Mouse (Mus musculus) hindbrain, embryonic 12.5 days (tissue): Measurements from ENCODE around the gene Apol7c. TPM values are rescaled to one million over a fixed set of nuclear protein-coding genes. Genes with fewer than 3 reads are reported as not detected.
"Not testable (repeated sequence)": the region's sequence is repeated elsewhere in the genome, so short reads cannot be mapped to it uniquely, and the experiment has no call there.

Source experiments
- ATAC-seq: fragments of 200-750 bp; cut with Nextera tagmentation; 2 replicates; pipeline ENCODE4 v1.8.0; 2017; ENCODE audit warnings: moderate TSS enrichment; ENCODE audit not compliant: low FRiP score
- H3K27ac ChIP-seq: fragments of 300-500 bp; sonication (generic); 2 replicates; pipeline ENCODE4 v1.5.1; 2016; ENCODE audit warnings: mild to moderate bottlenecking
- H3K27me3 ChIP-seq: fragments of 300-500 bp; sonication (generic); 2 replicates; pipeline ENCODE4 v1.6.1; 2016; ENCODE audit warnings: mild to moderate bottlenecking
- H3K36me3 ChIP-seq: fragments of 300-500 bp; sonication (generic); 2 replicates; pipeline ENCODE4 v1.6.1; 2016; ENCODE audit warnings: mild to moderate bottlenecking
- H3K4me1 ChIP-seq: fragments of 300-500 bp; sonication (generic); 2 replicates; pipeline ENCODE4 v1.6.1; 2016
- H3K4me2 ChIP-seq: fragments of 300-500 bp; sonication (generic); replicated peaks from 2 replicates; pipeline ENCODE4 v1.6.1; 2016; ENCODE audit warnings: mild to moderate bottlenecking
- H3K4me3 ChIP-seq: fragments of 300-500 bp; sonication (generic); 2 replicates; pipeline ENCODE4 v1.5.1; 2016; ENCODE audit warnings: mild to moderate bottlenecking
- H3K9ac ChIP-seq: fragments of 300-500 bp; sonication (generic); 2 replicates; pipeline ENCODE4 v1.6.1; 2016; ENCODE audit warnings: mild to moderate bottlenecking, moderate library complexity
- H3K9me3 ChIP-seq: fragments of 300-500 bp; sonication (generic); replicated peaks from 2 replicates; pipeline ENCODE4 v1.6.1; 2016; ENCODE audit warnings: mild to moderate bottlenecking
- WGBS: fragments of 180-500 bp; shearing (Covaris S2); methylation state at CpG from one replicate; pipeline ENCODE4 v1.1.7; 2016; 5-methylcytosine and 5-hydroxymethylcytosine counted together
- polyA plus RNA-seq: library from polyadenylated mRNA; unstranded; fragments of >200 nt; fragmentation: Nextera tagmentation; extraction: Ambion mirVana; gene quantifications from 2 replicates; pipeline ENCODE4 v1.2.1, GENCODE M21; 2016

Apol7c gene
- not detected in 2 replicates for polyA plus RNA-seq

- Histone ChIP-seq H3K36me3 (no peaks in the 10 kb centered on the region), H3K9me3 (no peaks in the 10 kb centered on the region), H3K27ac (no peak within 1 kb of the TSS), H3K4me2 (no peak within 1 kb of the TSS), H3K27me3 (no peaks in the 10 kb centered on the region), H3K4me3 (no peak within 1 kb of the TSS), H3K4me1 (no peaks in the 10 kb centered on the region), H3K9ac (no peak within 1 kb of the TSS)
- ATAC-seq = no peak
Observed at GRCm38 (mm10) chr15:77533216-77533615, at the start of gene Apol7c. Apol7c (minus strand) TSS chr15:77533316.

- Histone ChIP-seq H3K9ac (no peak overlapping the region), H3K4me3 (no peak overlapping the region), H3K4me2 (no peak overlapping the region), H3K9me3 (peaks cover 6% of the 10 kb centered on the region; the same call in 1 of the 2 replicates), H3K27me3 (no peaks in the 10 kb centered on the region), H3K36me3 (no peaks in the 10 kb centered on the region), H3K4me1 (no peaks in the 10 kb centered on the region), H3K27ac (no peak overlapping the region)
- 59% methylated on average over 1 of the region's 1 CpGs for WGBS
- ATAC-seq = no peak
Observed at GRCm38 (mm10) chr15:77581681-77582080, 48.6 kb upstream of the Apol7c start.

GRCm38 (mm10) chr15:77579311-77579710 lies 46.2 kb upstream of the Apol7c start:
- no peak for ATAC-seq
- Histone ChIP-seq H3K4me3 (no peak overlapping the region), H3K27ac (no peak overlapping the region), H3K27me3 (no peaks in the 10 kb centered on the region), H3K4me2 (no peak overlapping the region), H3K9ac (no peak overlapping the region), H3K9me3 (peaks cover 6% of the 10 kb centered on the region; the same call in 1 of the 2 replicates), H3K4me1 (no peaks in the 10 kb centered on the region), H3K36me3 (no peaks in the 10 kb centered on the region)
- 93% methylated on average over 4 of the region's 4 CpGs for WGBS

DNA sequence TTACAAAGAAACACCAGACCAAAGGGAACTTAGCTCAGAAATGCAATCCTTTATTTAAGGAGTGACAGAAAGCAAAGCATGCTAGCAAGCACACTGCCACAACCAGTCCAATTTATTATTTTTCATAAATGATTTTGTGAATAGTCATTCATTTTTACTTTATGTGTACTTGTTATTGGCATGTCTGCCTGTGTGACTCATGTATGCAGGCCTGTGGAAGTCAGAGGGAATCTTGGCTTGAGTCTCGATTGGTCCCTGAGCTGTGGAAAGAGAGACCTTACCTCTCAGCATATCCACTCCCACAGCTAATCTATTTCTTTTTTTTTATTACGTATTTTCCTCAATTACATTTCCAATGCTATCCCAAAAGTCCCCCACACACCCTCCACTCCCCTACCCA lies 45.7 kb upstream of the Apol7c start:
- H3K36me3 ChIP-seq = no peaks in the 10 kb centered on the region
- H3K4me2 ChIP-seq = no peak overlapping the region
- H3K27me3 ChIP-seq = no peaks in the 10 kb centered on the region
- no peak overlapping the region for H3K9ac ChIP-seq
- peaks cover 3% of the 10 kb centered on the region; the same call in 1 of the 2 replicates for H3K9me3 ChIP-seq
- no peak overlapping the region for H3K4me3 ChIP-seq
- no peak for ATAC-seq
- H3K27ac ChIP-seq = no peak overlapping the region
- WGBS = 94% methylated on average over 2 of the region's 2 CpGs
- no peaks in the 10 kb centered on the region for H3K4me1 ChIP-seq

DNA sequence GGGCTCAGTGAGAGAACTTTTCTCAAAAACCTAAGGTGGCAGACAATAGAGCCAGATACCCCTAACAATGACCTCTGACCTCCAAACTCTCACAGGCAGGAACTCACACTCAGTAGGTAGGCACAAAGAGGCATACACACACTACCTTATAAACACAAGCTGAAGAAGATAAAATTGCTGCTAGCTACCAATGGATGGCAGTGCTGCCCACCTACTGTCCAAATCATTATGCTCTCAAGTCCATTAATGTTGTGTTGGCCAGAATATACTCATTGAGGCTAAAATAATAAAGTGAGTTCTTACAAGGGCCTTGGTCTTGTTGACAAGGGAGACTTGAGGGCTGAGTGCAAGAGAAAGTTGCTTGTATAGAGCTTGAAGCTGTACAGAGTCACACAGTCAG lies 30.1 kb upstream of the Apol7c start:
- Histone ChIP-seq H3K4me1 (no peaks in the 10 kb centered on the region), H3K36me3 (no peaks in the 10 kb centered on the region), H3K27me3 (no peaks in the 10 kb centered on the region), H3K9me3 (no peaks in the 10 kb centered on the region), H3K27ac (no peak overlapping the region), H3K9ac (no peak overlapping the region), H3K4me3 (no peak overlapping the region), H3K4me2 (no peak overlapping the region)
- no peak for ATAC-seq

- Histone ChIP-seq H3K9me3 (no peaks in the 10 kb centered on the region), H3K4me1 (no peaks in the 10 kb centered on the region), H3K27me3 (no peaks in the 10 kb centered on the region), H3K4me2 (no peak within 1 kb of the TSS), H3K9ac (no peak within 1 kb of the TSS), H3K36me3 (no peaks in the 10 kb centered on the region), H3K4me3 (no peak within 1 kb of the TSS), H3K27ac (no peak within 1 kb of the TSS)
- no peak for ATAC-seq
Observed at GRCm38 (mm10) chr15:77561792-77562191, 28.7 kb upstream of the Apol7c start, which contains the start of gene 1700025B11Rik. 1700025B11Rik (minus strand) TSS chr15:77561892.

GRCm38 (mm10) chr15:77539221-77539620 lies 6.1 kb upstream of the Apol7c start:
- not testable (repeated sequence) for H3K27me3 ChIP-seq, H3K4me2 ChIP-seq, H3K4me3 ChIP-seq, H3K4me1 ChIP-seq, ATAC-seq, H3K36me3 ChIP-seq, H3K9ac ChIP-seq, H3K27ac ChIP-seq, H3K9me3 ChIP-seq
- 47% methylated on average over 1 of the region's 1 CpGs for WGBS

DNA sequence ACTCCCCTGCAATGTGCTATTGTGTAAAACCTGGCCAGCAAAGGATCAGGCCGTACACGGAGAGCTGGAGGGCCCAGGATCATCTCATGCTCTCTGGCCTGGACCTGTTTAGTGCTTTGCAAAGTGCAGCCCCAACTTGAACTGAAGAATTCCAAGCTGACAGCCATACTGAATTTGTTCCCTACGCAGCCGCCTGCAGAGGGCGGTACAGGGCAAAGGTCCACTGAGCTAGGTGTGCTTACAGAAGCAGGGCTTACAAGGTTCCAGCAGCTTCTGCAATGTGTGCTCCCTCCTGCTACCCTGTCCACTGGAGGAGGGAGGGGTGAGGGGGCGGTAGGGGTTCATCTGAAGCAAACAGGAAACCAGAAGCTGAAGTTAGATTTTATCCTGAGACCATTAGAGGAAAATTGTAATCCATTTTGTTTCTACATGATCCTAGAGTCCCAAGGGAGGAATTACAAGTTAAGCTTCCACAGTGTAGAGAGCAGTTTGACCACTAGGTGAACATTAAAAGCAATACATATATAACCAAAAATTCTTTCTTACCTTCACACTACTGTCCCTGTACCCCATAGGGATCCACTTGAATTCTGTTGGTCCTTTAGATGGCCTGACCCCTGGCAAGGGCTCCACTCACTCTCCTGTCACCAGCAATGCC lies 9.8 kb downstream of the Apol7c start:
- H3K9me3 ChIP-seq, ATAC-seq, H3K27ac ChIP-seq, H3K9ac ChIP-seq, H3K36me3 ChIP-seq, H3K4me3 ChIP-seq, H3K4me2 ChIP-seq, H3K27me3 ChIP-seq, H3K4me1 ChIP-seq: not testable (repeated sequence)
- WGBS = 16% methylated on average over 6 of the region's 6 CpGs

- H3K27ac ChIP-seq, H3K27me3 ChIP-seq, H3K36me3 ChIP-seq, H3K4me1 ChIP-seq, H3K9me3 ChIP-seq, H3K9ac ChIP-seq, H3K4me3 ChIP-seq, ATAC-seq, H3K4me2 ChIP-seq: not testable (repeated sequence)
- 81% methylated on average over 4 of the region's 4 CpGs for WGBS
Observed at GRCm38 (mm10) chr15:77520596-77520995, 12.5 kb downstream of the Apol7c start.

DNA sequence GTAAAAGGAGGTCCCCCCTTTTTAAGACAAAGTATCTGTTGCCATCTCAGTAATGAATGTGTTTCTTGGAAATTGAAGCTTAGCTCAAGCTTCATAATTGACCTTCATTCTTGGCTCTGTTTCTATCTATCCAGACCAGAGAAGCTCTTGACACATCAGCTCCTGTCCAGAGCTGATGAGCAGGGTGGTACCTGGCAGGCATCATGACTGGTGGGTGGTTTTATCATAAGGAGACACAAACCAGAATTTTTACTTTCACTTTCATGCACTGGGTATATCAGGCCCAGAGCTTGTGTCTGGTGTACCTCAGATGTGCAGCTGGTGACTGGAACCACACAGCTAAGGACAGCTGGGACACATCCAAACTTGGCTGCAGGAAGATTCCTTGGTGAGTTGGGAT lies 25.1 kb downstream of the Apol7c start, which contains the start of gene Apol11a:
Apol11a (plus strand) TSS at position 306 of the 400 bp plus-strand sequence.
- not testable (repeated sequence) for H3K36me3 ChIP-seq, H3K9me3 ChIP-seq, ATAC-seq, H3K4me3 ChIP-seq, H3K27ac ChIP-seq, H3K4me1 ChIP-seq, H3K4me2 ChIP-seq, H3K9ac ChIP-seq, H3K27me3 ChIP-seq

- H3K27me3 ChIP-seq, H3K36me3 ChIP-seq, H3K4me3 ChIP-seq, H3K9ac ChIP-seq, H3K9me3 ChIP-seq, ATAC-seq, H3K4me1 ChIP-seq, H3K27ac ChIP-seq, H3K4me2 ChIP-seq: not testable (repeated sequence)
- 87% methylated on average over 1 of the region's 1 CpGs for WGBS
Observed at GRCm38 (mm10) chr15:77494694-77495093, 38.4 kb downstream of the Apol7c start.

GRCm38 (mm10) chr15:77493181-77493580 lies 39.9 kb downstream of the Apol7c start:
- not testable (repeated sequence) for H3K4me3 ChIP-seq, H3K9me3 ChIP-seq, H3K36me3 ChIP-seq, H3K4me2 ChIP-seq, H3K9ac ChIP-seq, H3K4me1 ChIP-seq, H3K27ac ChIP-seq, H3K27me3 ChIP-seq, ATAC-seq
- WGBS = no CpG with 5 or more reads among the region's 1 CpGs

- Histone ChIP-seq H3K27ac (no peak overlapping the region), H3K4me1 (no peaks in the 10 kb centered on the region), H3K4me3 (no peak overlapping the region), H3K36me3 (no peaks in the 10 kb centered on the region), H3K9me3 (no peaks in the 10 kb centered on the region), H3K9ac (no peak overlapping the region), H3K27me3 (no peaks in the 10 kb centered on the region), H3K4me2 (no peak overlapping the region)
- 77% methylated on average over 4 of the region's 4 CpGs for WGBS
- ATAC-seq = no peak
Observed at GRCm38 (mm10) chr15:77482140-77482794, 50.8 kb downstream of the Apol7c start.
